Mouse (Mus musculus) liver (tissue): ENCODE results near the gene Slc25a23.

Experiments used
- DNase-seq: peaks from one replicate; pipeline ENCODE4 v3.0.0-alpha.2; 2020; ENCODE audit warnings: mixed read lengths

Gene Slc25a23

GRCm38 (mm10) chr17:57011236-57012141, 48.2 kb downstream of the Slc25a23 start, which contains the start of the genes Gtf2f1 and Gm17949:
Gene Gtf2f1 (minus strand): TSS chr17:57011288.
Gene Gm17949 (plus strand): TSS chr17:57011469.
- peak; percentile 96 for DNase-seq

GRCm38 (mm10) chr17:57010911-57011235, 48.8 kb downstream of the Slc25a23 start:
- no peak for DNase-seq

GRCm38 (mm10) chr17:57007137-57007905, 52.3 kb downstream of the Slc25a23 start:
- DNase-seq: no peak

GRCm38 (mm10) chr17:57003994-57004393, 55.7 kb downstream of the Slc25a23 start:
- peak; percentile 42 for DNase-seq

- no peak for DNase-seq
Observed at GRCm38 (mm10) chr17:57001228-57001627, 58.4 kb downstream of the Slc25a23 start.

GRCm38 (mm10) chr17:56999968-57000609, 59.6 kb downstream of the Slc25a23 start, which contains the start of gene Pspn:
Gene Pspn (minus strand): TSS chr17:57000018.
- no peak for DNase-seq

- DNase-seq: no peak
Observed at GRCm38 (mm10) chr17:56999414-56999813, 60.2 kb downstream of the Slc25a23 start.

GRCm38 (mm10) chr17:56997029-56997667, 62.5 kb downstream of the Slc25a23 start, which contains the start of gene Alkbh7:
Gene Alkbh7 (plus strand): TSS chr17:56997339.
- peak; percentile 98 for DNase-seq

- no peak for DNase-seq
Observed at GRCm38 (mm10) chr17:56996506-56996905, 63.2 kb downstream of the Slc25a23 start.

GRCm38 (mm10) chr17:56995046-56995445, 64.6 kb downstream of the Slc25a23 start:
- DNase-seq: no peak
